Mouse (Mus musculus) ES-CJ7 (cell line): ENCODE data around the gene Cyyr1.
A peak's percentile ranks its signal among the peaks of the same experiment; 100 is the strongest.

Experiments used
- DNase-seq: peaks from one replicate; pipeline ENCODE4 v3.0.0; 2011; ENCODE audit warnings: low read depth, low spot score

Gene Cyyr1

GRCm38 (mm10) chr16:85470057-85470456 lies 83.1 kb downstream of the Cyyr1 start:
- DNase-seq, result no peak

GRCm38 (mm10) chr16:85455043-85455442 lies 98.2 kb downstream of the Cyyr1 start:
- DNase-seq, result no peak

GRCm38 (mm10) chr16:85446306-85446705 lies 106.9 kb downstream of the Cyyr1 start:
- no peak for DNase-seq

GRCm38 (mm10) chr16:85445801-85446200 lies 107.4 kb downstream of the Cyyr1 start:
- no peak for DNase-seq

GRCm38 (mm10) chr16:85435427-85435826 lies 117.8 kb downstream of the Cyyr1 start:
- DNase-seq, result peak; percentile 48

GRCm38 (mm10) chr16:85429173-85429572 lies 124.0 kb downstream of the Cyyr1 start:
- no peak for DNase-seq

- no peak for DNase-seq
Measured at GRCm38 (mm10) chr16:85422889-85423288, 130.3 kb downstream of the Cyyr1 start.

- peak; percentile 19 for DNase-seq
Measured at GRCm38 (mm10) chr16:85415415-85415814, 137.8 kb downstream of the Cyyr1 start.

GRCm38 (mm10) chr16:85393430-85393948 lies 159.7 kb downstream of the Cyyr1 start:
- DNase-seq, result peak; percentile 17

GRCm38 (mm10) chr16:85386801-85387200 lies 166.4 kb downstream of the Cyyr1 start:
- no peak for DNase-seq
